Mouse (Mus musculus): ENCODE results near the gene Trim66. TPM values are rescaled to one million over a fixed set of nuclear protein-coding genes. Genes with fewer than 3 reads are reported as not detected.

Gene Trim66
- polyA plus RNA-seq, 1 experiment from 2014 or later: 0.08 TPM

GRCm38 (mm10) chr7:109470700-109471099 is 37.2 kb downstream of the Trim66 start:
- peaks cover 8% of the 10 kb centered on the region; the same call in 1 of the 2 replicates for H3K27me3 ChIP-seq (ENCODE audit: insufficient read depth, poor library complexity, severe bottlenecking)
- no peak overlapping the region for H3K27ac ChIP-seq
- 66% methylated on average over 4 of the region's 4 CpGs for WGBS
- no peak overlapping the region for H3K4me3 ChIP-seq
- no peak for DNase-seq (ENCODE audit: low spot score)
- H3K4me1 ChIP-seq: peaks cover 13% of the 10 kb centered on the region; the same call in 1 of the 2 replicates
- H3K36me3 ChIP-seq: no peaks in the 10 kb centered on the region
- H3K9me3 ChIP-seq: no peaks in the 10 kb centered on the region

DNA sequence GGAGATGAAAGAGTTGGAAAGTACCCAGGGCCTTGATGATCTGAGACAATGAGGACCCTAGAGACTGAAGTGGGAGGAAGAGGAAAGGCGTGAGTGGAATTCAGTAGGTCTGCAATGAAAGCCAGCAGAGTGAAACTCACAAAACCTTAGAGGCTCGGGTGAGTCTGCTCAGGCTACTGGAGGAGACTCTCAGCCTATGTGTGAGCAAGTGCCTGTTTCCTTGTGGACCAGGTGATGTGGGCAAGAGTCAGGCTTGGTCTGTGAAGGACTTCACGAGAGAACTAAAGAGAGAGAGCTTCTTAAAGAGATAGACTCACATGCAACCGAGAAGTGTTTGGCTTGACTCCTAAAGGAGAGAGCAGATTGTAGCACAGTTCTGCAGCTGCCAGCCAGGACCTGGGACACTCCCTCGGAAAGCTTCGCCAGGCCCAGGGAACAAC is 39.7 kb downstream of the Trim66 start:
- Histone ChIP-seq H3K36me3 (no peaks in the 10 kb centered on the region), H3K9me3 (no peaks in the 10 kb centered on the region), H3K4me3 (no peak overlapping the region), H3K27me3 (ENCODE audit: insufficient read depth, poor library complexity, severe bottlenecking) (no peaks in the 10 kb centered on the region), H3K27ac (no peak overlapping the region), H3K4me1 (peaks cover 13% of the 10 kb centered on the region; the same call in 1 of the 2 replicates)
- DNase-seq (ENCODE audit: low spot score): no peak
- 49% methylated on average over 6 of the region's 6 CpGs for WGBS

- Histone ChIP-seq H3K27ac (no peak overlapping the region), H3K9me3 (no peaks in the 10 kb centered on the region), H3K36me3 (no peaks in the 10 kb centered on the region), H3K4me3 (no peak overlapping the region), H3K27me3 (ENCODE audit: insufficient read depth, poor library complexity, severe bottlenecking) (no peaks in the 10 kb centered on the region), H3K4me1 (peaks cover 13% of the 10 kb centered on the region; the same call in 1 of the 2 replicates)
- DNase-seq (ENCODE audit: low spot score): no peak
- WGBS: 57% methylated on average over 2 of the region's 2 CpGs
Observed at GRCm38 (mm10) chr7:109467591-109467990, 40.3 kb downstream of the Trim66 start.

DNA sequence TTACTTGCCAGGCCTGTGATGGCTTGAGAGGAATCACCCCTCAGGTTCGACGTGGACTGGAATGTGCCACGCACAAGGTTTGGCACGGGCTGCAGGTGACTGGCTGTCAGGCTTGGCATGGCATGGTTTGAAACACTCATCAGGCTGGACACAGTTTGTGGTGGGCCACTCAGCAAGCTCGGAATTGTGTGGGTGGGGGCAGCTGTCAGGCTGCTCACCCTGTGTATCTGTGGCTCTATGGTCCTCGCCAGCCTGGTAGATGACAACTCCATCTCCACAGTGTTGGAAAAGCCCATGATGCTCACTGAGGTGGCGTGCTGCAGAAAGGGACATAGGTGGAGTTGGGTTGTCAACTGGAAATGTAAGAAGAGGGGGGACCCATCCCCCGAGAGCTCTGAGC is 47.2 kb downstream of the Trim66 start:
- peaks cover 6% of the 10 kb centered on the region; the same call in 1 of the 2 replicates for H3K4me1 ChIP-seq
- 83% methylated on average over 8 of the region's 8 CpGs for WGBS
- no peak overlapping the region for H3K27ac ChIP-seq
- no peaks in the 10 kb centered on the region; the same call in 1 of the 2 replicates for H3K27me3 ChIP-seq (ENCODE audit: insufficient read depth, poor library complexity, severe bottlenecking)
- no peak overlapping the region for H3K4me3 ChIP-seq
- DNase-seq (ENCODE audit: low spot score): no peak
- no peaks in the 10 kb centered on the region for H3K9me3 ChIP-seq
- no peaks in the 10 kb centered on the region for H3K36me3 ChIP-seq

- no peak overlapping the region for H3K4me3 ChIP-seq
- H3K27ac ChIP-seq: no peak overlapping the region
- H3K9me3 ChIP-seq: no peaks in the 10 kb centered on the region
- H3K27me3 ChIP-seq (ENCODE audit: insufficient read depth, poor library complexity, severe bottlenecking): peaks cover 9% of the 10 kb centered on the region; the same call in 1 of the 2 replicates
- H3K36me3 ChIP-seq: no peaks in the 10 kb centered on the region
- DNase-seq (ENCODE audit: low spot score): no peak
- WGBS: 57% methylated on average over 6 of the region's 6 CpGs
- H3K4me1 ChIP-seq: peaks cover 6% of the 10 kb centered on the region; the same call in 1 of the 2 replicates
Observed at GRCm38 (mm10) chr7:109456563-109456962, 51.4 kb downstream of the Trim66 start.

GRCm38 (mm10) chr7:109455748-109456147 is 52.2 kb downstream of the Trim66 start:
- Histone ChIP-seq H3K9me3 (no peaks in the 10 kb centered on the region), H3K27ac (no peak overlapping the region), H3K36me3 (no peaks in the 10 kb centered on the region), H3K4me3 (no peak overlapping the region), H3K4me1 (peaks cover 6% of the 10 kb centered on the region; the same call in 1 of the 2 replicates), H3K27me3 (ENCODE audit: insufficient read depth, poor library complexity, severe bottlenecking) (peaks cover 9% of the 10 kb centered on the region; the same call in 1 of the 2 replicates)
- WGBS: 79% methylated on average over 2 of the region's 2 CpGs
- DNase-seq (ENCODE audit: low spot score): no peak

- no peak for DNase-seq (ENCODE audit: low spot score)
- H3K4me1 ChIP-seq: peaks cover 6% of the 10 kb centered on the region; the same call in 1 of the 2 replicates
- H3K9me3 ChIP-seq: no peaks in the 10 kb centered on the region
- H3K36me3 ChIP-seq: no peaks in the 10 kb centered on the region
- H3K27me3 ChIP-seq (ENCODE audit: insufficient read depth, poor library complexity, severe bottlenecking): peaks cover 9% of the 10 kb centered on the region; the same call in 1 of the 2 replicates
- no peak overlapping the region for H3K4me3 ChIP-seq
- 90% methylated on average over 9 of the region's 9 CpGs for WGBS
- H3K27ac ChIP-seq: no peak overlapping the region
Observed at GRCm38 (mm10) chr7:109454856-109455255, 53.1 kb downstream of the Trim66 start.

- Histone ChIP-seq H3K27me3 (ENCODE audit: insufficient read depth, poor library complexity, severe bottlenecking) (peaks cover 4% of the 10 kb centered on the region; the same call in 1 of the 2 replicates), H3K27ac (no peak overlapping the region), H3K9me3 (no peaks in the 10 kb centered on the region), H3K36me3 (no peaks in the 10 kb centered on the region), H3K4me1 (no peaks in the 10 kb centered on the region), H3K4me3 (no peak overlapping the region)
- WGBS: 80% methylated on average over 2 of the region's 2 CpGs
- DNase-seq (ENCODE audit: low spot score): no peak
Observed at GRCm38 (mm10) chr7:109448060-109448459, 59.9 kb downstream of the Trim66 start.

DNA sequence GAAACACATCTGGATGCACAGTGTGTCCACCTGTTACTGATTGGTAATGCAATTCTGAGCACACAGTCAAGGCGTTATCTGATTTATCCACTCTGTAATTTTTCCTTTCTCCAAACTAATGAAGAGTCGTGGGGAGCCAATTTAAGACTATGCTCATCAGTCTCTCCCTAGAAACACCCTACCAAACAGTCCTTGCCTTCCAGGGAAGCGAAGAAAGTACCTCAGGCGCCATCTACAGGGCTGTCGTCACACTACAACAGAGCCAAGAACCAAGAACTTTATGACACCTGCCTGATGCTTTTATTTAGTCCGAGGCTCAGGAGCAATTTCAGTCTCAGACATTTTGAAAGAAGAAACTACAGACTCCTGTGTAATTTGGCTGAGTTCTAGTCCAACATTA is 62.9 kb downstream of the Trim66 start:
- no peak overlapping the region for H3K27ac ChIP-seq
- 14% methylated on average over 6 of the region's 6 CpGs for WGBS
- H3K4me3 ChIP-seq: no peak overlapping the region
- H3K27me3 ChIP-seq (ENCODE audit: insufficient read depth, poor library complexity, severe bottlenecking): peaks cover 14% of the 10 kb centered on the region
- no peak for DNase-seq (ENCODE audit: low spot score)
- H3K36me3 ChIP-seq: no peaks in the 10 kb centered on the region
- H3K4me1 ChIP-seq: no peaks in the 10 kb centered on the region
- no peaks in the 10 kb centered on the region for H3K9me3 ChIP-seq

- no peak for DNase-seq (ENCODE audit: low spot score)
- Histone ChIP-seq H3K4me1 (peaks cover 11% of the 10 kb centered on the region), H3K27ac (no peak overlapping the region), H3K9me3 (no peaks in the 10 kb centered on the region), H3K27me3 (ENCODE audit: insufficient read depth, poor library complexity, severe bottlenecking) (peaks cover 37% of the 10 kb centered on the region), H3K4me3 (no peak overlapping the region), H3K36me3 (no peaks in the 10 kb centered on the region)
- 73% methylated on average over 5 of the region's 5 CpGs for WGBS
Observed at GRCm38 (mm10) chr7:109442739-109443138, 65.2 kb downstream of the Trim66 start.

DNA sequence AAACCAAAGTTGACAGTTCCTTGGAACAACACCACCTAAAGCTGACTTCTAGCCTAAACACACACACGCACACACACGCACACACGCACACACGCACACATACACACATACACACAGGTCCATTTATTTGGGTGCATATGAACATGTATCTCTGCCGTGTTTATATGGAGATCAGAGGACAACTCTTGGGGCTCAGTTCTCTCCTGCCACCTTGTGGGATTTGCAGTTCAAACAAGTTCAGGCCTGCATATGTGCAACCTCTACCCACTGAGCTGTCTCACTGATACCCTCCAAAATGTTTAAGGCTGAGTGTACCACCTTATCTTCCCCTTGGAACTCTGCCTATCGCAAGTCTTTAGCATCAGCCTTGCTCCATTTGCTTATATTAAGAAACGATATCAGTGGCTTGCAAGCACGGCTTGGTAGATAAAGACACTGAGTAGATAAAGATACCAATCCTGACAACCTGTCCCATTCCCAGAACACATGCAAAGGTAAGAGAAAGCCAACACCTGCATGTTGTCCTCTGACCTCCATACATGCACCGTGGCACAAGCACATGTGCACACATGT is 67.2 kb downstream of the Trim66 start:
- peaks cover 51% of the 10 kb centered on the region for H3K27me3 ChIP-seq (ENCODE audit: insufficient read depth, poor library complexity, severe bottlenecking)
- WGBS: 74% methylated on average over 9 of the region's 9 CpGs
- no peak overlapping the region for H3K27ac ChIP-seq

GRCm38 (mm10) chr7:109438781-109439591 is 68.9 kb downstream of the Trim66 start, which contains the start of gene Stk33:
Stk33 (minus strand) TSS chr7:109439081.
- Histone ChIP-seq H3K27me3 (ENCODE audit: insufficient read depth, poor library complexity, severe bottlenecking) (peaks cover 48% of the 10 kb centered on the region), H3K4me1 (peaks cover 11% of the 10 kb centered on the region), H3K27ac (peak within 1 kb of the TSS; percentile 67), H3K36me3 (no peaks in the 10 kb centered on the region), H3K9me3 (no peaks in the 10 kb centered on the region), H3K4me3 (peak within 1 kb of the TSS; percentile 65)
- whole genome bisulfite sequencing: 2% methylated on average over 62 of the region's 62 CpGs
- DNase-seq (ENCODE audit: low spot score): peak; percentile 79

More for the DNA sequence above, 67.2 kb downstream of the Trim66 start:
- H3K36me3 ChIP-seq: no peaks in the 10 kb centered on the region
- H3K9me3 ChIP-seq: no peaks in the 10 kb centered on the region
- DNase-seq (ENCODE audit: low spot score): no peak
- no peak overlapping the region for H3K4me3 ChIP-seq
- H3K4me1 ChIP-seq: peaks cover 11% of the 10 kb centered on the region

Measured in heart, embryonic 10.5 days (tissue).